Mouse (Mus musculus): ENCODE measurements at regions not wholly inside any gene's neighbourhood (a gene's known extent, or its start where the extent isn't known, plus 50 kb on each side); places are given as distances from the start of the nearest gene placed in this dataset.

GRCm38 (mm10) chr11:39733434-39734076, 961.4 kb downstream of the Mat2b start:
- DNase-seq, result no peak

GRCm38 (mm10) chr11:39723621-39724020, 971.4 kb downstream of the Mat2b start:
- DNase-seq, result no peak

- DNase-seq, result no peak
Observed at GRCm38 (mm10) chr11:39678521-39678920, 1016.5 kb downstream of the Mat2b start.

GRCm38 (mm10) chr11:39653595-39653994, 1041.4 kb downstream of the Mat2b start:
- DNase-seq, result no peak

GRCm38 (mm10) chr11:39619356-39619755, 1075.6 kb downstream of the Mat2b start:
- DNase-seq, result no peak

GRCm38 (mm10) chr11:39615843-39616242, 1079.2 kb downstream of the Mat2b start:
- DNase-seq, result no peak

- no peak for DNase-seq
Observed at GRCm38 (mm10) chr11:39596479-39596878, 1098.5 kb downstream of the Mat2b start.

GRCm38 (mm10) chr11:39588641-39589385, 1106.2 kb downstream of the Mat2b start:
- peak; percentile 6 for DNase-seq

GRCm38 (mm10) chr11:39558287-39558686, 1136.7 kb downstream of the Mat2b start:
- DNase-seq, result no peak

GRCm38 (mm10) chr11:39550066-39550465, 1144.9 kb downstream of the Mat2b start:
- DNase-seq, result no peak

GRCm38 (mm10) chr11:39524866-39525649, 1169.9 kb downstream of the Mat2b start:
- no peak for DNase-seq

GRCm38 (mm10) chr11:39495253-39495652, 1199.8 kb downstream of the Mat2b start:
- DNase-seq, result no peak

- no peak for DNase-seq
Observed at GRCm38 (mm10) chr11:39477136-39477535, 1217.9 kb downstream of the Mat2b start.

GRCm38 (mm10) chr11:39453329-39453952, 1241.6 kb downstream of the Mat2b start:
- no peak for DNase-seq

GRCm38 (mm10) chr11:39446374-39446773, 1248.6 kb downstream of the Mat2b start:
- no peak for DNase-seq

GRCm38 (mm10) chr11:39411691-39412090, 1283.3 kb downstream of the Mat2b start:
- no peak for DNase-seq

- DNase-seq, result no peak
Observed at GRCm38 (mm10) chr11:39411182-39411581, 1283.8 kb downstream of the Mat2b start.

- no peak for DNase-seq
Observed at GRCm38 (mm10) chr11:39364827-39365226, 1330.2 kb downstream of the Mat2b start.

- no peak for DNase-seq
Observed at GRCm38 (mm10) chr11:39350616-39351015, 1344.4 kb downstream of the Mat2b start.

All from cerebellum, adult 9-11 months (tissue).